Mouse (Mus musculus): Measurements from ENCODE around the gene Frzb.

Gene Frzb

DNA sequence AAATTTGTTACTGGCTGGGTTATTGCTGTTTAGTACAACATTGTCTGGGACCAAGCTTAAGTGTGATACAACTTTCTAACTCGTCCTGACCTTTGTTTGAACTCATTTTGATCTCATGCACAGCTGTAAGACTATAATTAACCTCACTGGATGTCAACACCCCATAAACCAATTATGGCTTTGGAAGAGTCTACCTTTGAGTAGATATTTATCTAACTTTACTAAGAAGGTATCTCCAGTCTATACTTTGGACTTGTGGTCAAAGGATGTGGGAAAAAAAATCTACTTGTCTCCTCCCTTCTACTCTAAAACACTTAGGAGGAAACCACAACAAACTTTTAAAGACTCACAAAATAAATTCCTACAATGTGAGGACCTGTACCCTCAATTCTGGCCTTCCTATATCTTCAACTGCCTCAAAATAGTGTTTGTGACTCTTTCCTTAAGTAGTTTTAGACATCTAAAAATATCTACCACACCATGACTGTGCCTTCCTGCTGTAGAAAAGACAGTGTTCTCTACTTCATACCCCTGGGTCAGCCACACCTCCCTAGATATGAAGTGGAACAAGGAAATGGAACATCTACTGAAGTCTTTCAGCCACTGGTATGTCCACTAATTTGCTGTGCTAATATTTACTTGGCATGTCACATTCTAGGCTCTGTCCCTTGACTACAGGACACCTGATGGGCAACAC lies 16.9 kb downstream of the Frzb start:
- DNase-seq (ENCODE audit: extremely low read depth, low read depth, low spot score) = no peak

DNA sequence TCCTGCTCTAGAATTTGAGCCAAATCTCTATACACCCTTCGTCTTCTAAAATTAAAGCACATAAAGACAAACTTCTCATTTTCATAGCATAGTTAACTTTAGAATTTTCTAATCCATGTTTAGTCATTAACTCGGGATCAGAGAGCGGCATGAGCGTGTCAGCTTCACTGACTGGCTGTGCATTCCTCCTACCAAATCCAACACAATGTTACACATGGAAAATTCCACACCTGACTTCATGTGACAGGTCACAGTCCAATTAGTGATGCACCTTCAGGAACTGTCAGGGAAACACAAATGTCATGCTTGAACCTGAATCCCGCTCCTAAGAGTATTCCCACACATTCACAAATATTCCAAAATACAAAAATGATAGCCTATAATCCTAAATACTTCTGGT lies 24.3 kb downstream of the Frzb start:
- DNase-seq (ENCODE audit: extremely low read depth, low read depth, low spot score) = no peak

DNA sequence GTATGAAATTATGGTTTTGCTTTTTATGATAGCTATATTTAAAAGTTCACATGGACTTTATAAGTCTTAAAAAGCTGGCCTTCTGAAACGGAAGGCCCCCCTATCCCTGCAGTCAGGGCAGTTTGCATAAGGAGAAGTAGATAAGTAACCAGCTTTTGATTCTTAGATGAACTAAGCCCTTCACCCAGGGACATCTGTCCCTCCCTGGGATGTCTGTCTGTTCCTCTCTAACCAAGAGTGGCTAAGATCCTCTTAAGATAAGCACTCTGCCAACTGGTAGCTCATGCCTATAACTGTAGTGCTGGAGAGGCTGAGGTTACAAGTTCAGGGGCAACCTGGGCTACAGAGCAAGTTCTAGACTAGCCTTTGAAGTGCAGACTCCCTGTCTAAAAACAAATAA lies 25.4 kb downstream of the Frzb start:
- DNase-seq (ENCODE audit: extremely low read depth, low read depth, low spot score) = no peak

DNA sequence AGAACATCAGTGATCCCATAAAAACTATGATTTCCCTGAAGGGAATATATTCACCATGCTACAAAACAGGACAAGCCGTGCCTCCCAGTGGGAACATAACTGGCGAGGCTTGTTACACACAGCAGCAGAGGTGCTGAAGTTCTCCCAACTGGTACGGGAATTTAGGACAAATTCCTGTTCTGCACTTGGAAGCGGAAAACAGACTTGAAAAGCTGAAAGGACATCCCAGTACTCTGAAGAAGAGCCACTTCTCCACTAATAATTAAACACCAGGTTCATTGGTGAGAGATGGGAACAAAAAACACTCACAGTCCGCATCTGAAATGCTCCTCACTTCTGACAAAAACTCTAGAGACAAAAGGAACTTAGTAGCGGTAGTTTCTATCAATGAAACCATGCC lies 31.1 kb downstream of the Frzb start:
- DNase-seq (ENCODE audit: extremely low read depth, low read depth, low spot score) = no peak

DNA sequence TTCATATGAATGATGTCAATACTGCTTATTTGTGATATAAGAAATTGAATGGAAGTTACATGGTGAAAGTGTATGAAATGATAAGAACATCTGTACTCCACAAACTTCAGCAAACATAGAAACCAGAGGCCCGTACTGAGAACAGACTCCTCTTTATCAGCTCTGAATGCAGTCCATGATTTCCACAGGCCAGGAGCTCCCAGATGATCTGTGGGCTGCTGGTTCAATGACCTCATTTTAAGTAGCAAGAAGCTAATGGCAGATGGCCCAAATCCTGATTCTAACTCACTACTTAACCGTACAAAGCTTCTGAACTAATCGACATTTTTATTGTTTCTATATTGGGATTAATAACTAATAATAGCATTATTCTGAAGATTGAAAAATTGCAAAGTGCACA lies 33.0 kb downstream of the Frzb start:
- DNase-seq (ENCODE audit: extremely low read depth, low read depth, low spot score) = no peak

DNA sequence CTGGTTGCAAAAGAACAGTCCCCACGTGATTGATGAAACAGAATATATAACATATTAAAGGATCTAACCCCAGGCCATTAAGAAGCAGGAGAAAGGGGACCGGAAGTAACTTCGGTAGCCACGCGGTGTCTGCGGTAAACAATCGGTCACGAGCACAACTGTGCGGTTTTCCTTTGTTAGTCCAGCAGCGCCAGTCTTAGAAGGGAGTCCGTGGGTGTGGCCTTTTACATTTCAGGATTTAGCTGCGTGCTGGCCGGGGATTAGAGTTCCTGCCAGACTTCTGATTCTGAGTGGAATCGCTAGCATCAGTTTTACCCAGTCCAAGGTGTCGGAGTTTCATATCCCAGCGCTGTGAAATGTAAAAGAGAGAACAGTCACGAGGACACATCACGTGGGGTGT lies 34.3 kb downstream of the Frzb start:
- no peak for DNase-seq (ENCODE audit: extremely low read depth, low read depth, low spot score)

DNA sequence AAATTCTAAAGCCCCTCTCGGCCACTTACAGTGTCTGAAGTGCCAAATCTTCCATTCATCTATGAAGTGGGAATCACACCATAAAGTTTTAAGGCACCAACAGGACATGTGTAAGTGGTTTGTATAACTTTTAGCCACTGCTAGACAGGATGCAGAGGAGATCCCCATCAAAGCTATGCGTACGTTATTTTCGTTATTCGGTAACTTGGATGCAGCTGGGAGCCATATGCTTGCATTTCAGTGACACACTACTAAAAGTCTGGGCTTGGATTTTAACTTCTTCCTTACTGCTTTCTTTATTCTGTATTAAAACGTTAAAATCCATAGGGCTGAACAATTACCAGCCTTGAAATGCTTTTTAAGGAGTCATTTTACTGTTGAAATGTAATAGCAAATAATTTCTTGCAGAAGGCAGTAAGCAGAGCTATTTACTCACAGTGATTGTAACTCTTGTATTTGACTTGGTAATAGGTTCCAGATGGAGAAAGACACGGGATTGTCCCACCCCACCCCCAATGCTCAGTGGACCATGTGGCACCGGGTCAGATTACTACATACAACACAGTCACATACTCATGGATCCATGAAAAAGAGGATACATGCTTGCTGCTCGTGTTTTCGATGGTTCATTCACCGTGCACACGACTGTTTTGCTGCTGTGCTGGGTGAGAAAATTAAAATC lies 37.4 kb downstream of the Frzb start:
- no peak for DNase-seq (ENCODE audit: extremely low read depth, low read depth, low spot score)

DNA sequence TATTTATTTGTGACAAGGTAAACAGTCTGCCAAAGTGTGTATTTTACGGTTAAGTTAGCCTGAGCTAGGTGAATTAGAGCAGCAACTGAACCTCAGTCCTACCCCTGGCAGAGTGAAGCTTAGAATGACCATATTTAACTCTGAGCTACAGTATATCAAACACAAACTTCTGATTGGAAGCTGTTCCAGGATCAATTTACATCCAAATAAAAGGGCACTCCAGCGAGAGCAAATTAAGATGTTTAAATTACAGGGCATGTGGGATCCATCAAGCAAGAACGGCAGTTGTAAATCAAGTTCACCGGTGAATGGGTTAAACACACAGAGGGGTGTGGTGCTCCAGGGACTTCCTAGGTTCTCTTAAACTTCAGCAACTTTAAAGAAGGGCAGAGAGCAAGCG lies 42.7 kb downstream of the Frzb start:
- DNase-seq (ENCODE audit: extremely low read depth, low read depth, low spot score) = no peak

DNA sequence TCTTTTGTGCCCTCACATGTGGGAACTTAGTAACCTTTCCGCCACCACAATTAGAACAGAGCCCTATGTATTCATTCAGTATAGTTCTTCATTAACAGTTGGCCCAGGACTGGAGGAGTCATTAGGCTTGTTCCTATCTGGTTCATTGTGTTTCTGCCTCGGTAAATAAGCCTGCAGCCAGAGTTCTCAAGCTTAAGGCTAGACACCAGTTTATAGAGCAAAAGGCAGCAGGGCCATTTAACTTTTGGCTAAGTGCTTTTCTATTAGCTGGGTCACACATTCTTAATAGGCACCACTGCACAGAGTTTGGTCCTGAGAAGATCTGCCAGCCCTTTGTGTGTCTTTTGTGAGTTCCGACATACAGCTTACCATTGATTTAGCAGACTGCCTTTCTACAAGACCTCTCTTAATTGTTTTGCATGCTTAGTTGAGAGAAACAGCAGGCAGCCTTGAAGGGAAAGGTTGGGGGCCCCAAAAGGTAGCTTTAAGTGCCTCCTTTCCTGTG lies 48.8 kb downstream of the Frzb start:
- no peak for DNase-seq (ENCODE audit: extremely low read depth, low read depth, low spot score)

DNA sequence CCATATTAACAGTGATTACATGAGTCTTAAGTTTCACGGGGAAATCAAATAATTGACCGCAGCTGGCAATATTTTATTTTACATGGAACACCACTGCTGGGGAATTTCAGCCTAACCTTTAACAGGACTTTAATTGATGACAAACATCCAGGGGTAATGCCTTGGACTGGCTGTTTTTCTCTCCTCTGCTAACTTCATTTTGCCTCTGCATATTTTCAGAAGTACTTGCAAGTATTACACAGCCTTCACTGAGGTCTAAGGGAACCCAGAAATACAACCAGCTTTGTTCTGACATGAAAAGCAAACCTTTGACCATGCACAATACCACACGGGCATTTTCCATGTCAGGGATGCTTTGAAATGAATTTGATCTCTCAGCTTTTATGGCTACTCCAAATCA lies 50.6 kb downstream of the Frzb start:
- no peak for DNase-seq (ENCODE audit: extremely low read depth, low read depth, low spot score)

DNA sequence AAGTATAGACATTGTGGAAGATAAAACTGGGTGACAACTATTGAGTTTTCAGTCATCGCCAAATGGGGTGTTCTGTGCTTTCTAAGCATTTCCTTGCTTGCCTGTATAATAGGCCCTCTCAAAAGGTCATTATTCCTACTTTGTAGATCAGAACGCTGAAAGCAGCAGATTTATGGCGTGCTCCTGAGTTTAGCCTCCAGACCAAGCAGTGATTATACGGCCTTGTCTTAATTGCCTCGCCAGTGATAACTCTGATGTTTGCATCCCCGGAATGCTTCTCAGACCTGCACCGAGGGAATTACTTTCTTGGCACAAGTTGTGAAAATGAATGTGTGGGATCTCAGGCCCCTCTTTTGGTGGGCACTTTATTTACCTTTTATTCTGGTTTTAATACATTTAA lies 51.4 kb downstream of the Frzb start:
- no peak for DNase-seq (ENCODE audit: extremely low read depth, low read depth, low spot score)

DNA sequence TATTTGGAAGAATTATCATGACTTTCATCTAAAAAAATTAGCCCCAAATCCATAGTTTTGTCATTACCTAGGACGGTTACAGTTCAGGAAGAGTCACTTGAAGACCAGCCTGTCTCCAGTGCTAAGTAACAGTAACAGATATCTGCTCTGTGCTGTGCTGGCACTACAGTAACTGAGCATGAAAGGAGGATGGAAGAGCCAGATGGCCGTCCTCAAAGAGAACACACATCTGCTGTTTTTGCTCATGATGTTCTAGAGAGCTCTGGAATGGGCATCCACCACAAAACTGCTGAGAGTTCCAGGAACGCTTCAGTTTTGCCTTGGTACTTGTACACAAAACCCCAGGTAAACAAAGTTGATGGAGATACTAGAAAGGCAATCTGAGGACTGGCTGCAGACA lies 59.1 kb downstream of the Frzb start:
- no peak for DNase-seq (ENCODE audit: extremely low read depth, low read depth, low spot score)

DNA sequence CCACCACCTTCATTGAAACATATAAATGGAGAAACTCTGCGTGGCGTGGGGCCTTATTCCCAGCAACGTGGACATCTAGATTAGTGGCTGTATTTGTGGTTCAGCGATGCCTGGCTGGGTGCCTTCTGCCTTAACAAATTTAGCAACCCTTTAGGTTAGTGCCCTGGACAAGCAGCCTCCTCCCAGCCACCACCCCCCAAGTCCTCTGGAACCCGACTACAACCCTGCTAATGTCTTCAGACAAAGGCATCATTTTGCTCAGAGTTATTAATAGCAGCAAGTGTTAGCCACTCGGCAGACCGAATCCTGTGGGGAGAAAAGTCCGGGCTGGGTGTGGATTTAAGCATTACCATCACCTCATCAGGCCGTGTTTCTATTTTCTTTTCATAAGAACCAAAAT lies 59.8 kb downstream of the Frzb start:
- DNase-seq (ENCODE audit: extremely low read depth, low read depth, low spot score) = no peak

DNA sequence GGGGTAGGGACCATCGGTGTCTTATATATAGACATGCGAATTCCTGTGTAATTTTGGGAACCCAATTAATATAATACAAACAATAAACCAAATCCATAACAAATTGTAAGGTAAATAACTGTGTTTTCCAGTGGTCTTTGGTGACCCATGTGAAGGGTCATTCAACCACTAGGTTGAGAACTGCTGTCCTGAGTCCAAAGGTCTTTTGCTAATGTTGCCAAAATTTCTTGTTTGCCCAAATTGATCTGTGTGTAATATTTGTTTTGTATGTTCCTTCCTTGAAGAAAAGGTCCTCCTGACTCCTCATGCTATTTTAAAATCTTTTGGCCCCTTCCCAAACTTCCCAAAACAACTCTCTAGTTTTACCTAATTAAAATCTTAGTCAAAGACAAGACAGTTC lies 61.2 kb downstream of the Frzb start:
- no peak for DNase-seq (ENCODE audit: extremely low read depth, low read depth, low spot score)

DNA sequence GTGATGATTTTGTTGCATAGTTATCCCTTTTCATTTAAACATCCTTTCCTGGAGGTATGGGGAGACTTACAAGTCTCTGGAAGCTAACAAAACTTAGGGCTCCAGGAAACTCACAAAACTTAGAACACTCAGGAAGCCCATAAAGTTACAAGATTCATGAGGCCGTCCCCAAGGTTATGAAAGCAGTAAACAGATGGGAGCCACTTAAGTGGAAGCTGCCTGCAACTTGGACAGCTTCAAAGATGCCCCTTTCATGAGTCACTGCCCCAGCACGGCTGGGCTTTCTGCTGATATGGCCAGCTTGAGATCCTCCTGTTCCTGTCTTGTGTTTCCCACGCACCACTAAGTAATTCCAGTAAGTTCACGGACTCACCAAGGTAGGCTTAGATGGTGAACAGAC lies 63.0 kb downstream of the Frzb start:
- no peak for DNase-seq (ENCODE audit: extremely low read depth, low read depth, low spot score)

DNA sequence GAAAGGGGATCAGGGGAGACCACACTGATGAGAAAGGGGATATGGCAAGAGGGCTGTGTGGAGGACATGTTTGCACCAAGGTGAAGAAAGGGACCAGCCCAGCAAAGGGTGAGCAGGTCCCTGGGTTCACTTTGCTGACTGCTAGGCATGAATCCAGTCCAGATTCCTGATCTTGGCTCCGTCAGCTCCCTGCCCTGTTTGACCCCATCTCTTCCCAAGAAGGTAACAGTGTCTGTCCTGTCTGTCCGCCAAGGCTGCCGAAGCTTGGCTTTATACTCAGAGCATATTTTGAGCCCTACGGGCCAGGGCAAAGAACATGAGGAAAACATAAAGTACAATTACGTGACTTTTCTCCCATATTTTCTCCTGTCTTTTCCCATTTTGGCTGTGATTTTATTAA lies 67.6 kb downstream of the Frzb start:
- DNase-seq (ENCODE audit: extremely low read depth, low read depth, low spot score) = no peak

DNA sequence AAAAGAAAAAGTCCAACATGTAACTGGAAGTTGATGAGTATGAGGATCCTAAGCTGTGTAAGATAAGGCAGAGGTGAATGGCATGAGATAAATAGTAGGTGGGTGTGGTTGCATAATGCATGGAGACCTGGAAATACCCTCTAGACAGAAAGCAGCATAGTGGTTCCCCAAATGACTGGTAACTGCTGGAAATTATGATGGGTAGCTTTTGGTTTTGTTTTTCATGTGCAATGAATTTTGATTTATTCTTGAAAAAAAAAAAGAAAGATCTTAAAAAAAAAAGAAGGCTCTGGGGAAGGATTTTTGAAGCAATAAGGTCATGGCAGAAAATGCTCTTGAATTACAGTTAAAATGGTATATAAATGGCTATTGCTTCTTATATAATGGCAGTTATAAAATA lies 72.5 kb downstream of the Frzb start:
- no peak for DNase-seq (ENCODE audit: extremely low read depth, low read depth, low spot score)

DNA sequence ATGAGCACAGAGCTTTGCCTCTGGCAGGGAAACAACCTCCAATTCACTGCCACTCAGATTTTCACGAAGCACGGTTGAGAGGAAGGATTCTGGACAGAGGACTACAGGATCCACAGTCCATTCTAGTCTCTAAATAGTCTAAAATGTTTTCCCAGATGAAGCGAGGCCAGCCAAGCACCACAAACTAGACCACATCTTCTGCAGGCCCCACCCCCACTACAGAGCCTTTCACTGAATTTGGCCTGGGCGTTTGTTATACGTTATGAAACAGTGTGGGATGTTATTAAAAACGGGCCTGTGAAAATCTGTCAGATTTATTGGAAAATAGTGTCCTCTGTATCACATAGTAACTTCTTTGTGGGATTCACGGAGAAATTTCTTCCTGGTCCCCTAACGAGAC lies 76.0 kb downstream of the Frzb start:
- DNase-seq (ENCODE audit: extremely low read depth, low read depth, low spot score) = no peak
